Mouse (Mus musculus): Measurements from ENCODE around the gene Mnd1. TPM values are rescaled to one million over a fixed set of nuclear protein-coding genes. Genes with fewer than 3 reads are reported as not detected.

Gene Mnd1
- polyA plus RNA-seq, 1 experiment from 2014 or later, result 14.2 TPM

DNA sequence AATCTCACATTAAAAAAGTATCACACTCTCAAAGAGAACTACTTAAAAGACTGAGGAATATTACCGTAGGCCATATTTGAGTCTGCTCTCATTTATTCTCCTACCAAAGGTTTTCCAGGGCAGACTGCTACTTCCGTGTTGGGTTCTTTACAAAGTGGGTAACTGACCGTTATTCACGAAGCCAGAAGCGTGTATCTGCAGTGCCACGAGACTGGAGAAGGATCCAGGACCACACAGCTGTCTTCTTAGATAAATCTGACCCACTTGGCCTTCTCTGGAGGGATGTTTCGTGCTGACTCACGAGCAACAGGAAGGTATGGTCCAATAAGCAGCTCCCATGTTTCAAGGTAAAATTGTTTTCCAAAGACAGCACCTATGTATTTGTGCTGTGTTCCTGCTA lies 113.8 kb downstream of the Mnd1 start:
- Histone ChIP-seq H3K36me3 (ENCODE audit: control insufficient read depth, insufficient read depth, low read length) (no peaks in the 10 kb centered on the region), H3K27me3 (replicated peaks; ENCODE audit: control insufficient read depth, insufficient read depth, low read length) (no peaks in the 10 kb centered on the region), H3K4me1 (replicated peaks; ENCODE audit: control insufficient read depth, insufficient read depth, low read length) (peaks cover 29% of the 10 kb centered on the region), H3K9ac (ENCODE audit: low read depth, low read length) (no peak overlapping the region), H3K4me3 (ENCODE audit: low read depth, low read length) (no peak overlapping the region), H3K9me3 (ENCODE audit: control insufficient read depth, low read length) (no peaks in the 10 kb centered on the region), H3K27ac (ENCODE audit: low read depth, low read length) (peak overlapping the region; percentile 73), H3K4me2 (peak overlapping the region; percentile 22; the same call in 1 of the 2 replicates)
- DNase-seq (ENCODE audit: low spot score), result no peak
- ATAC-seq (replicated peaks; ENCODE audit: low FRiP score), result peak; percentile 35
- 52% methylated on average over 8 of the region's 8 CpGs for WGBS

DNA sequence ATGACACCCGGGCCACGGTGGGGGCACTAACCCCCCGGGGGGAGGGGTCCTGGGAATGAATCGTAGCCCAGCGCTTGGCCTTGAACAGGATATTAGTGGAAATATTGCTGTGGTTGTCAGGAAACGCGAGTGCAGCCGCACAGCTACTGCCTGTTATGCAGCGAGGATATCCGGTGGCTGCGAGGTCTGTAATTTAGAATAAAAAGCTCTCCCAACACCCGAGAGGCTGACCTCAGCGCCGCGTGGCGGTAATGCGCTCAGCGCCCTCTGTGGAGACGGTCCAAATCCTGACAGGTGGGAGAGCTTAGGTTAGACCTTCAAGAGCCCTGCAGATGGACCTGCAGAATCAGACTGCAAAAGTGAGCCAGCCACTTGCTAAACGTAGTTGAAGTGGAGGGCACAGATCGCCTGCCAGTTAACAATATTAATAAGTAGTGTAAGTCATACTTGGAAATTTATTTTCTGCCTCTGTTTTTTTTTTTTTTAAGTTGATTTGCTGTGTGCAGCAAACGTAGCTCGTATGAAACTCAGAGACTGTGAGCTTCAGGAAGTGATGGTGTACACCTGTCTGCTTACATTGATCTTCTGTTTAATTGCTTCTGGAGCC lies 115.0 kb downstream of the Mnd1 start:
- Histone ChIP-seq H3K9ac (ENCODE audit: low read depth, low read length) (peak overlapping the region; percentile 93), H3K9me3 (ENCODE audit: control insufficient read depth, low read length) (no peaks in the 10 kb centered on the region), H3K4me3 (ENCODE audit: low read depth, low read length) (peak overlapping the region; percentile 85), H3K4me2 (peak overlapping the region; percentile 98), H3K27me3 (replicated peaks; ENCODE audit: control insufficient read depth, insufficient read depth, low read length) (no peaks in the 10 kb centered on the region), H3K36me3 (ENCODE audit: control insufficient read depth, insufficient read depth, low read length) (no peaks in the 10 kb centered on the region), H3K27ac (ENCODE audit: low read depth, low read length) (peak overlapping the region; percentile 92), H3K4me1 (replicated peaks; ENCODE audit: control insufficient read depth, insufficient read depth, low read length) (peaks cover 35% of the 10 kb centered on the region)
- ATAC-seq (replicated peaks; ENCODE audit: low FRiP score) (peak; percentile 49), DNase-seq (ENCODE audit: low spot score) (no peak)
- WGBS, result 4% methylated on average over 23 of the region's 23 CpGs

DNA sequence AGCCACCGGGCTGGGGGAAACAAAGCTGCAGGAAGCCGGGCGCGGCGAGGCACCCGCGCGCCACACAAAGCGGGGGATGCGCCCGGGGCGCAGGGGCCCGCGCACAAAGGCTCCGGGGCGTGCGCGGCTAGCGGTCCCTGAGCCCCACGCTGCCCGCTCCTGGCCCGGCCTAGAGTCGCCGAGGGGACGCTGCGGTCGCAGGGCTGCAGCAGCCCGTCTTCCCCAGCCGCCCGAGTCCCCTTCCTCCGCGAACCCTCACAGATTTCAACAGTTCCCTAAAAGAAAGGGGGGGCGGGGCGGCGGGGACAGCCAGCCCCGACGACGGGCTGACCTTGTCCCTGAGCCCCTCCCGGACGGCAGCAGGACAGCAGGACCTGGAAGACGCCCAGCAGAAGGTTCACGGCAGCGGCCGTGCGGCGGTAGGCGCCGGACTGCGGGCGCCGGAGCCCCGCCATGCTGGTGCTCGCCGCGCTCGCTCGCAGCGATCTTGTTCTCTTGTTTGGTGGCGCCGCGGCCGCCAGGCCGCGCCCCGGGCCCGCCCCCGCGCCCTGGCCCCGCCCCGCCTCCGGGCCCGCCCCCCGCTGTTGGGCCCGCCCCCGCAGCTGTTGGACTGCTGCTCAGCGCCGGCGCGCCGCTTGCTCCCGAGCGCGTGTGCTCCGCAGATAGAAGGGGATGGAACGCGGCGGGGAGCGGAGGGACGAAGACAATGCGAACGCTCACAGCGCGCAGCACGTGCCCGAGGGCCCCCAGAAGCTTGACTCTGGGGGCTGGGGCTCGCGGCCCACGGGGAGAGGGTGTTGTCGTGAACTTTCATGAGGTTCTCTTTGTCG lies 115.7 kb downstream of the Mnd1 start, which contains the start of gene Tmem131l:
Tmem131l (minus strand) TSS at position 530 of the 830 bp plus-strand sequence.
- peak within 1 kb of the TSS; percentile 93 for H3K9ac ChIP-seq (ENCODE audit: low read depth, low read length)
- peaks cover 42% of the 10 kb centered on the region for H3K4me1 ChIP-seq (replicated peaks; ENCODE audit: control insufficient read depth, insufficient read depth, low read length)
- H3K27ac ChIP-seq (ENCODE audit: low read depth, low read length), result peak within 1 kb of the TSS; percentile 92
- H3K4me2 ChIP-seq, result peak within 1 kb of the TSS; percentile 98
- no peaks in the 10 kb centered on the region for H3K36me3 ChIP-seq (ENCODE audit: control insufficient read depth, insufficient read depth, low read length)
- ATAC-seq (replicated peaks; ENCODE audit: low FRiP score) (peak; percentile 87), DNase-seq (ENCODE audit: low spot score) (peak; percentile 89)
- under 1% methylated on average over 94 of the region's 100 CpGs for WGBS
- no peaks in the 10 kb centered on the region for H3K27me3 ChIP-seq (replicated peaks; ENCODE audit: control insufficient read depth, insufficient read depth, low read length)
- no peaks in the 10 kb centered on the region for H3K9me3 ChIP-seq (ENCODE audit: control insufficient read depth, low read length)
- peak within 1 kb of the TSS; percentile 85 for H3K4me3 ChIP-seq (ENCODE audit: low read depth, low read length)

DNA sequence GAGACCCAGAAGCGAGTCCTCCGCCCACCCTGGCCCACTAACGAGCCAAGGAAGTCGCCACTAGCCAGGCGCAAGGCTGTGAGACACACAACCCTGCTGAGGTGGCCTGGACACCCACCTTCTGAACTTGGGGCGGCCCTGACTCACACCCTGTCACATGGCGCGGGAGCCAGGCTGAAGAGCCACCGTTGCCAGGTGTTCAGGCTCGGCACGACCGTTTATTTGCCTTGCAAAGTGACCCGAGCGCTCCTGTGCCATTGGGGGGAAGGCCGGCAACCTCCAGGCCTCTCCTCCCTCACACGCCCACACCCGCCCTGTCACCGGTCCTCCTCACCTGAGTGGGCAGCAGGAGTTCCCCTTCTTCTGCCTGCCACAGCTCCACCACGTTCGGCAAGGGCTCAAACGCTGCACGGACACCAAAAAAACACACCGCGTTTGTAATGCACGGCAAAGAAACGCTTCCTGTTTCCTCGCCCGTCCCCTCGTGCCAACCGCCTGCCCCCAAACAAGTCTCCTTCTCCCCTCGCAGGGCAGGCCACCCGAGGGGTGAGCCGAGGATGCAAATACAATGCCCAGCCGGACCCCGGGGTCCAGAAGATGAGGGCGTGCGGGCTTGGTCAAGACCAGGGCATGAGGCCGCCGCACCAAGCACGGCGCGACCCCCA lies 116.5 kb downstream of the Mnd1 start:
- peak; percentile 18 for ATAC-seq (replicated peaks; ENCODE audit: low FRiP score)
- H3K36me3 ChIP-seq (ENCODE audit: control insufficient read depth, insufficient read depth, low read length), result no peaks in the 10 kb centered on the region
- H3K9ac ChIP-seq (ENCODE audit: low read depth, low read length), result peak overlapping the region; percentile 93
- no peaks in the 10 kb centered on the region for H3K27me3 ChIP-seq (replicated peaks; ENCODE audit: control insufficient read depth, insufficient read depth, low read length)
- peak overlapping the region; percentile 98 for H3K4me2 ChIP-seq
- DNase-seq (ENCODE audit: low spot score), result peak; percentile 72
- H3K4me3 ChIP-seq (ENCODE audit: low read depth, low read length), result peak overlapping the region; percentile 85
- peaks cover 49% of the 10 kb centered on the region for H3K4me1 ChIP-seq (replicated peaks; ENCODE audit: control insufficient read depth, insufficient read depth, low read length)
- no peaks in the 10 kb centered on the region for H3K9me3 ChIP-seq (ENCODE audit: control insufficient read depth, low read length)
- WGBS, result under 1% methylated on average over 42 of the region's 42 CpGs
- H3K27ac ChIP-seq (ENCODE audit: low read depth, low read length), result peak overlapping the region; percentile 92

DNA sequence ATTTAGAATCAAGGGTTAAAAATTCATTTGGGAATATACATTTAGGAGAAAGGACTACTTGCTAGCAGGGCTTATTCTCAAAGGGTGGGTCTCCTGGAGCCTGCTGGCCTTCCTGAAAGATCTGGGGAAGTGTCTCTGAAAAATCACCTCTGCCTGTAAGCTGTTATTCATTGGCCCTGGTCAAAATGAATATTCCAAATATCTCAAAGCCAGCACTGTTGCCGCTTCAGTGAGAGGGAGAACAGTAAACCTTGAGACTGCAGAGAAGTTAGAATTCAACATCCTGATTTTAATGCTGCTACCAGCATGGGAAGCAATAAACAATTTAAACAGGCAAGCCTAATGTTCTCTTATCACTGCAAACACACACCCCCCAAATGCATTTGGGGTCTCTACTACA lies 117.5 kb downstream of the Mnd1 start:
- WGBS, result 62% methylated on average over 1 of the region's 1 CpGs
- no peaks in the 10 kb centered on the region for H3K36me3 ChIP-seq (ENCODE audit: control insufficient read depth, insufficient read depth, low read length)
- no peaks in the 10 kb centered on the region for H3K9me3 ChIP-seq (ENCODE audit: control insufficient read depth, low read length)
- no peaks in the 10 kb centered on the region for H3K27me3 ChIP-seq (replicated peaks; ENCODE audit: control insufficient read depth, insufficient read depth, low read length)
- H3K4me3 ChIP-seq (ENCODE audit: low read depth, low read length), result peak overlapping the region; percentile 85
- no peak for DNase-seq (ENCODE audit: low spot score)
- H3K4me1 ChIP-seq (replicated peaks; ENCODE audit: control insufficient read depth, insufficient read depth, low read length), result peaks cover 59% of the 10 kb centered on the region
- no peak for ATAC-seq (replicated peaks; ENCODE audit: low FRiP score)
- H3K27ac ChIP-seq (ENCODE audit: low read depth, low read length), result 0 out of 2 replicates have a peak overlapping the region, but pooled peaks have one; percentile 25
- peak overlapping the region; percentile 93 for H3K9ac ChIP-seq (ENCODE audit: low read depth, low read length)
- H3K4me2 ChIP-seq, result peak overlapping the region; percentile 98

Other genes starting within 250 kb of the Mnd1 start
- gene Tmem131l, start 115.6 kb downstream of the Mnd1 start, polyA plus RNA-seq (2014; fragmentation: Nextera tagmentation; extraction: Ambion mirVana), result 35.7 and 37.9 TPM in 2 replicates
- gene Gm6525, start 18.3 kb upstream of the Mnd1 start, polyA plus RNA-seq (2014; fragmentation: Nextera tagmentation; extraction: Ambion mirVana), result 0.27 and 0.48 TPM in 2 replicates
- 7.7 and 8.2 TPM in 2 replicates for gene Trim2, start 151.1 kb upstream of the Mnd1 start, polyA plus RNA-seq (2014; fragmentation: Nextera tagmentation; extraction: Ambion mirVana)